Mouse (Mus musculus): ENCODE results near the gene Fam149b. TPM values are rescaled to one million over a fixed set of nuclear protein-coding genes. Genes with fewer than 3 reads are reported as not detected.

Fam149b gene
- polyA plus RNA-seq, 1 experiment from 2014 or later = 60.8 TPM

- no peaks in the 10 kb centered on the region for H3K9me3 ChIP-seq (ENCODE audit: control insufficient read depth, low read length)
- WGBS = 87% methylated on average over 7 of the region's 7 CpGs
- H3K36me3 ChIP-seq (ENCODE audit: control insufficient read depth, insufficient read depth, low read length) = no peaks in the 10 kb centered on the region; the same call in none of the 2 replicates
- no peaks in the 10 kb centered on the region; the same call in 1 of the 2 replicates for H3K4me1 ChIP-seq (replicated peaks; ENCODE audit: control insufficient read depth, insufficient read depth, low read length)
- DNase-seq (ENCODE audit: low spot score) (no peak), ATAC-seq (replicated peaks; ENCODE audit: low FRiP score) (no peak)
- no peak overlapping the region for H3K4me2 ChIP-seq (ENCODE audit: low read depth, low read length, severe bottlenecking)
- H3K4me3 ChIP-seq (ENCODE audit: low read depth, low read length) = no peak overlapping the region
- no peak overlapping the region for H3K9ac ChIP-seq (ENCODE audit: low read length)
- no peaks in the 10 kb centered on the region for H3K27me3 ChIP-seq (ENCODE audit: control insufficient read depth, insufficient read depth, low read length)
- no peak overlapping the region for H3K27ac ChIP-seq (ENCODE audit: low read depth, low read length)
Measured at GRCm38 (mm10) chr14:20340866-20341265, 7.1 kb upstream of the Fam149b start.

GRCm38 (mm10) chr14:20345885-20346284, 2.1 kb upstream of the Fam149b start:
- no peak for ATAC-seq (replicated peaks; ENCODE audit: low FRiP score)
- no peak for DNase-seq (ENCODE audit: low spot score)
- Histone ChIP-seq H3K27ac (ENCODE audit: low read depth, low read length) (no peak overlapping the region), H3K4me2 (ENCODE audit: low read depth, low read length, severe bottlenecking) (no peak overlapping the region), H3K9ac (ENCODE audit: low read length) (no peak overlapping the region), H3K4me1 (replicated peaks; ENCODE audit: control insufficient read depth, insufficient read depth, low read length) (peaks cover 2% of the 10 kb centered on the region; the same call in 1 of the 2 replicates), H3K9me3 (ENCODE audit: control insufficient read depth, low read length) (no peaks in the 10 kb centered on the region), H3K4me3 (ENCODE audit: low read depth, low read length) (no peak overlapping the region), H3K27me3 (ENCODE audit: control insufficient read depth, insufficient read depth, low read length) (no peaks in the 10 kb centered on the region), H3K36me3 (ENCODE audit: control insufficient read depth, insufficient read depth, low read length) (no peaks in the 10 kb centered on the region; the same call in 1 of the 2 replicates)
- WGBS = 92% methylated on average over 9 of the region's 9 CpGs

GRCm38 (mm10) chr14:20347441-20347990, 446 bp upstream of the Fam149b start:
- ATAC-seq (replicated peaks; ENCODE audit: low FRiP score) = peak; percentile 22; the same call in 1 of the 2 replicates
- Histone ChIP-seq H3K4me1 (replicated peaks; ENCODE audit: control insufficient read depth, insufficient read depth, low read length) (peaks cover 2% of the 10 kb centered on the region; the same call in 1 of the 2 replicates), H3K9ac (ENCODE audit: low read length) (peak overlapping the region; percentile 97), H3K9me3 (ENCODE audit: control insufficient read depth, low read length) (no peaks in the 10 kb centered on the region), H3K36me3 (ENCODE audit: control insufficient read depth, insufficient read depth, low read length) (no peaks in the 10 kb centered on the region; the same call in 1 of the 2 replicates), H3K27me3 (ENCODE audit: control insufficient read depth, insufficient read depth, low read length) (no peaks in the 10 kb centered on the region), H3K27ac (ENCODE audit: low read depth, low read length) (no peak overlapping the region; the same call in 1 of the 2 replicates), H3K4me2 (ENCODE audit: low read depth, low read length, severe bottlenecking) (peak overlapping the region; percentile 70), H3K4me3 (ENCODE audit: low read depth, low read length) (peak overlapping the region; percentile 87)
- DNase-seq (ENCODE audit: low spot score) = no peak
- WGBS = 7% methylated on average over 15 of the region's 15 CpGs

GRCm38 (mm10) chr14:20363230-20363629, 15.3 kb downstream of the Fam149b start:
- no peaks in the 10 kb centered on the region; the same call in 1 of the 2 replicates for H3K36me3 ChIP-seq (ENCODE audit: control insufficient read depth, insufficient read depth, low read length)

GRCm38 (mm10) chr14:20368271-20368670, 20.3 kb downstream of the Fam149b start:
- H3K4me2 ChIP-seq (ENCODE audit: low read depth, low read length, severe bottlenecking) = no peak overlapping the region
- H3K4me3 ChIP-seq (ENCODE audit: low read depth, low read length) = no peak overlapping the region
- H3K27me3 ChIP-seq (ENCODE audit: control insufficient read depth, insufficient read depth, low read length) = no peaks in the 10 kb centered on the region
- ATAC-seq (replicated peaks; ENCODE audit: low FRiP score) (no peak), DNase-seq (ENCODE audit: low spot score) (no peak)
- no peaks in the 10 kb centered on the region for H3K9me3 ChIP-seq (ENCODE audit: control insufficient read depth, low read length)
- WGBS = 94% methylated on average over 3 of the region's 3 CpGs
- H3K4me1 ChIP-seq (replicated peaks; ENCODE audit: control insufficient read depth, insufficient read depth, low read length) = no peaks in the 10 kb centered on the region
- no peaks in the 10 kb centered on the region; the same call in 1 of the 2 replicates for H3K36me3 ChIP-seq (ENCODE audit: control insufficient read depth, insufficient read depth, low read length)
- H3K9ac ChIP-seq (ENCODE audit: low read length) = no peak overlapping the region
- no peak overlapping the region for H3K27ac ChIP-seq (ENCODE audit: low read depth, low read length)

More at GRCm38 (mm10) chr14:20363230-20363629, 15.3 kb downstream of the Fam149b start:
- WGBS = 89% methylated on average over 4 of the region's 4 CpGs
- Histone ChIP-seq H3K4me1 (replicated peaks; ENCODE audit: control insufficient read depth, insufficient read depth, low read length) (no peaks in the 10 kb centered on the region), H3K27ac (ENCODE audit: low read depth, low read length) (no peak overlapping the region), H3K4me3 (ENCODE audit: low read depth, low read length) (no peak overlapping the region), H3K4me2 (ENCODE audit: low read depth, low read length, severe bottlenecking) (no peak overlapping the region), H3K9ac (ENCODE audit: low read length) (no peak overlapping the region), H3K9me3 (ENCODE audit: control insufficient read depth, low read length) (no peaks in the 10 kb centered on the region), H3K27me3 (ENCODE audit: control insufficient read depth, insufficient read depth, low read length) (no peaks in the 10 kb centered on the region)
- DNase-seq (ENCODE audit: low spot score) (no peak), ATAC-seq (replicated peaks; ENCODE audit: low FRiP score) (no peak)

GRCm38 (mm10) chr14:20370798-20371197, 22.8 kb downstream of the Fam149b start:
- DNase-seq (ENCODE audit: low spot score) = no peak
- Histone ChIP-seq H3K27me3 (ENCODE audit: control insufficient read depth, insufficient read depth, low read length) (no peaks in the 10 kb centered on the region), H3K4me3 (ENCODE audit: low read depth, low read length) (no peak overlapping the region), H3K27ac (ENCODE audit: low read depth, low read length) (no peak overlapping the region), H3K9ac (ENCODE audit: low read length) (no peak overlapping the region), H3K36me3 (ENCODE audit: control insufficient read depth, insufficient read depth, low read length) (no peaks in the 10 kb centered on the region; the same call in 1 of the 2 replicates), H3K9me3 (ENCODE audit: control insufficient read depth, low read length) (no peaks in the 10 kb centered on the region), H3K4me2 (ENCODE audit: low read depth, low read length, severe bottlenecking) (no peak overlapping the region), H3K4me1 (replicated peaks; ENCODE audit: control insufficient read depth, insufficient read depth, low read length) (no peaks in the 10 kb centered on the region)
- 84% methylated on average over 7 of the region's 7 CpGs for WGBS
- ATAC-seq (replicated peaks; ENCODE audit: low FRiP score) = no peak

GRCm38 (mm10) chr14:20371854-20372253, 23.9 kb downstream of the Fam149b start:
- 78% methylated on average over 1 of the region's 1 CpGs for WGBS
- H3K36me3 ChIP-seq (ENCODE audit: control insufficient read depth, insufficient read depth, low read length) = no peaks in the 10 kb centered on the region; the same call in 1 of the 2 replicates

GRCm38 (mm10) chr14:20377112-20377521, 29.2 kb downstream of the Fam149b start:
- no peak for DNase-seq (ENCODE audit: low spot score)
- ATAC-seq (replicated peaks; ENCODE audit: low FRiP score) = no peak
- no peak overlapping the region for H3K27ac ChIP-seq (ENCODE audit: low read depth, low read length)
- WGBS = 93% methylated on average over 4 of the region's 4 CpGs
- H3K27me3 ChIP-seq (ENCODE audit: control insufficient read depth, insufficient read depth, low read length) = no peaks in the 10 kb centered on the region
- no peak overlapping the region for H3K4me2 ChIP-seq (ENCODE audit: low read depth, low read length, severe bottlenecking)
- H3K4me1 ChIP-seq (replicated peaks; ENCODE audit: control insufficient read depth, insufficient read depth, low read length) = no peaks in the 10 kb centered on the region
- no peak overlapping the region for H3K9ac ChIP-seq (ENCODE audit: low read length)
- no peak overlapping the region for H3K4me3 ChIP-seq (ENCODE audit: low read depth, low read length)
- H3K36me3 ChIP-seq (ENCODE audit: control insufficient read depth, insufficient read depth, low read length) = no peaks in the 10 kb centered on the region
- no peaks in the 10 kb centered on the region for H3K9me3 ChIP-seq (ENCODE audit: control insufficient read depth, low read length)

More at GRCm38 (mm10) chr14:20371854-20372253, 23.9 kb downstream of the Fam149b start:
- H3K4me2 ChIP-seq (ENCODE audit: low read depth, low read length, severe bottlenecking) = no peak overlapping the region
- no peak overlapping the region for H3K27ac ChIP-seq (ENCODE audit: low read depth, low read length)
- H3K9ac ChIP-seq (ENCODE audit: low read length) = no peak overlapping the region
- ATAC-seq (replicated peaks; ENCODE audit: low FRiP score) (no peak), DNase-seq (ENCODE audit: low spot score) (no peak)
- H3K9me3 ChIP-seq (ENCODE audit: control insufficient read depth, low read length) = no peaks in the 10 kb centered on the region
- H3K27me3 ChIP-seq (ENCODE audit: control insufficient read depth, insufficient read depth, low read length) = no peaks in the 10 kb centered on the region
- no peak overlapping the region for H3K4me3 ChIP-seq (ENCODE audit: low read depth, low read length)
- no peaks in the 10 kb centered on the region for H3K4me1 ChIP-seq (replicated peaks; ENCODE audit: control insufficient read depth, insufficient read depth, low read length)

All from forebrain, embryonic 11.5 days (tissue).